Mouse (Mus musculus) liver, embryonic 12.5 days (tissue): ENCODE measurements around the gene Impad1. TPM values are rescaled to one million over a fixed set of nuclear protein-coding genes. Genes with fewer than 3 reads are reported as not detected.

Experiments
- ATAC-seq: fragments of 200-750 bp; cut with Nextera tagmentation; 2 replicates; pipeline ENCODE4 v1.8.0; 2017; ENCODE audit warnings: moderate number of reproducible peaks, mild to moderate bottlenecking, moderate library complexity
- H3K27ac ChIP-seq: fragments of 300-500 bp; sonication (generic); 2 replicates; pipeline ENCODE4 v1.5.1; 2016; ENCODE audit warnings: mild to moderate bottlenecking
- H3K27me3 ChIP-seq: fragments of 300-500 bp; sonication (generic); replicated peaks from 2 replicates; pipeline ENCODE4 v1.6.1; 2016; ENCODE audit warnings: mild to moderate bottlenecking, moderate library complexity
- H3K36me3 ChIP-seq: fragments of 300-500 bp; sonication (generic); 2 replicates; pipeline ENCODE4 v1.6.1; 2016; ENCODE audit warnings: mild to moderate bottlenecking, moderate library complexity
- H3K4me1 ChIP-seq: fragments of 300-500 bp; sonication (generic); 2 replicates; pipeline ENCODE4 v1.6.1; 2016
- H3K4me2 ChIP-seq: fragments of 300-500 bp; sonication (generic); 2 replicates; pipeline ENCODE4 v1.6.1; 2016; ENCODE audit warnings: mild to moderate bottlenecking, moderate library complexity
- H3K4me3 ChIP-seq: fragments of 300-500 bp; sonication (generic); 2 replicates; pipeline ENCODE4 v1.5.1; 2016; ENCODE audit warnings: mild to moderate bottlenecking, moderate library complexity
- H3K9ac ChIP-seq: fragments of 300-500 bp; sonication (generic); 2 replicates; pipeline ENCODE4 v1.6.1; 2016; ENCODE audit warnings: mild to moderate bottlenecking, moderate library complexity
- H3K9me3 ChIP-seq: fragments of 300-500 bp; sonication (generic); replicated peaks from 2 replicates; pipeline ENCODE4 v1.6.1; 2016; ENCODE audit warnings: mild to moderate bottlenecking, moderate library complexity
- WGBS: fragments of 180-500 bp; shearing (Covaris S2); methylation state at CpG from one replicate; pipeline ENCODE4 v1.1.7; 2016; ENCODE audit not compliant: insufficient replicate concordance; 5-methylcytosine and 5-hydroxymethylcytosine counted together
- polyA plus RNA-seq: library from polyadenylated mRNA; unstranded; fragments of >200 nt; fragmentation: Nextera tagmentation; extraction: Ambion mirVana; gene quantifications from 2 replicates; pipeline ENCODE4 v1.2.1, GENCODE M21; 2016

Impad1 gene
- polyA plus RNA-seq, 1 experiment from 2014 or later, result 13.9 TPM

GRCm38 (mm10) chr4:4779265-4779770 is 13.8 kb downstream of the Impad1 start:
- H3K4me2 ChIP-seq, result no peak overlapping the region
- peaks cover 50% of the 10 kb centered on the region for H3K36me3 ChIP-seq

GRCm38 (mm10) chr4:4771523-4772114 is 21.5 kb downstream of the Impad1 start:
- Histone ChIP-seq H3K36me3 (peaks cover 75% of the 10 kb centered on the region), H3K9me3 (no peaks in the 10 kb centered on the region), H3K9ac (no peak overlapping the region), H3K4me2 (no peak overlapping the region), H3K27ac (no peak overlapping the region), H3K4me1 (no peaks in the 10 kb centered on the region), H3K27me3 (no peaks in the 10 kb centered on the region), H3K4me3 (no peak overlapping the region)
- 62% methylated on average over 2 of the region's 2 CpGs for WGBS
- ATAC-seq, result no peak

More at GRCm38 (mm10) chr4:4779265-4779770, 13.8 kb downstream of the Impad1 start:
- ATAC-seq, result no peak
- H3K9ac ChIP-seq, result no peak overlapping the region
- no peak overlapping the region for H3K4me3 ChIP-seq
- H3K4me1 ChIP-seq, result peaks cover 24% of the 10 kb centered on the region
- H3K9me3 ChIP-seq, result peaks cover 5% of the 10 kb centered on the region; the same call in 1 of the 2 replicates
- H3K27me3 ChIP-seq, result no peaks in the 10 kb centered on the region
- H3K27ac ChIP-seq, result no peak overlapping the region

GRCm38 (mm10) chr4:4765806-4766205 is 27.3 kb downstream of the Impad1 start:
- no peaks in the 10 kb centered on the region for H3K9me3 ChIP-seq
- H3K27me3 ChIP-seq, result no peaks in the 10 kb centered on the region
- H3K27ac ChIP-seq, result no peak overlapping the region
- ATAC-seq, result no peak
- no peak overlapping the region for H3K4me2 ChIP-seq
- H3K36me3 ChIP-seq, result peaks cover 44% of the 10 kb centered on the region
- 79% methylated on average over 5 of the region's 5 CpGs for WGBS
- H3K9ac ChIP-seq, result no peak overlapping the region
- H3K4me1 ChIP-seq, result no peaks in the 10 kb centered on the region
- no peak overlapping the region for H3K4me3 ChIP-seq

- Histone ChIP-seq H3K9me3 (no peaks in the 10 kb centered on the region), H3K27ac (no peak overlapping the region), H3K36me3 (no peaks in the 10 kb centered on the region), H3K4me2 (no peak overlapping the region), H3K9ac (no peak overlapping the region), H3K27me3 (no peaks in the 10 kb centered on the region), H3K4me1 (no peaks in the 10 kb centered on the region), H3K4me3 (no peak overlapping the region)
- ATAC-seq, result no peak
- 76% methylated on average over 4 of the region's 4 CpGs for WGBS
Measured at GRCm38 (mm10) chr4:4758376-4758775, 34.8 kb downstream of the Impad1 start.

- 37% methylated on average over 3 of the region's 3 CpGs for whole genome bisulfite sequencing
- Histone ChIP-seq H3K4me3 (no peak overlapping the region), H3K4me1 (no peaks in the 10 kb centered on the region), H3K9me3 (no peaks in the 10 kb centered on the region), H3K4me2 (no peak overlapping the region), H3K9ac (no peak overlapping the region), H3K36me3 (no peaks in the 10 kb centered on the region), H3K27ac (no peak overlapping the region), H3K27me3 (no peaks in the 10 kb centered on the region)
- no peak for ATAC-seq
Measured at GRCm38 (mm10) chr4:4729427-4729826, 63.7 kb downstream of the Impad1 start.

GRCm38 (mm10) chr4:4726241-4726776 is 66.8 kb downstream of the Impad1 start:
- Histone ChIP-seq H3K27ac (no peak overlapping the region), H3K4me1 (no peaks in the 10 kb centered on the region), H3K27me3 (no peaks in the 10 kb centered on the region), H3K4me3 (no peak overlapping the region), H3K36me3 (no peaks in the 10 kb centered on the region), H3K4me2 (no peak overlapping the region), H3K9me3 (no peaks in the 10 kb centered on the region), H3K9ac (no peak overlapping the region)
- ATAC-seq, result no peak
- 52% methylated on average over 3 of the region's 3 CpGs for WGBS

GRCm38 (mm10) chr4:4723821-4724220 is 69.3 kb downstream of the Impad1 start:
- H3K27me3 ChIP-seq, result no peaks in the 10 kb centered on the region
- H3K36me3 ChIP-seq, result no peaks in the 10 kb centered on the region
- H3K4me1 ChIP-seq, result no peaks in the 10 kb centered on the region
- 60% methylated on average over 8 of the region's 8 CpGs for WGBS
- H3K27ac ChIP-seq, result no peak overlapping the region
- no peak for ATAC-seq
- H3K9ac ChIP-seq, result no peak overlapping the region
- no peak overlapping the region for H3K4me2 ChIP-seq
- no peaks in the 10 kb centered on the region for H3K9me3 ChIP-seq
- H3K4me3 ChIP-seq, result no peak overlapping the region

- WGBS, result 26% methylated on average over 1 of the region's 1 CpGs
- Histone ChIP-seq H3K4me1 (no peaks in the 10 kb centered on the region), H3K4me3 (no peak overlapping the region), H3K36me3 (no peaks in the 10 kb centered on the region), H3K27ac (no peak overlapping the region), H3K9ac (no peak overlapping the region), H3K27me3 (no peaks in the 10 kb centered on the region), H3K9me3 (no peaks in the 10 kb centered on the region), H3K4me2 (no peak overlapping the region)
- ATAC-seq, result no peak
Measured at GRCm38 (mm10) chr4:4722081-4722480, 71.1 kb downstream of the Impad1 start.

GRCm38 (mm10) chr4:4717763-4718347 is 75.3 kb downstream of the Impad1 start:
- no peak overlapping the region for H3K4me2 ChIP-seq
- H3K9ac ChIP-seq, result no peak overlapping the region
- no peaks in the 10 kb centered on the region for H3K4me1 ChIP-seq
- whole genome bisulfite sequencing, result 53% methylated on average over 4 of the region's 4 CpGs
- H3K9me3 ChIP-seq, result no peaks in the 10 kb centered on the region
- H3K4me3 ChIP-seq, result no peak overlapping the region
- H3K36me3 ChIP-seq, result no peaks in the 10 kb centered on the region
- no peak for ATAC-seq
- no peaks in the 10 kb centered on the region for H3K27me3 ChIP-seq
- H3K27ac ChIP-seq, result no peak overlapping the region
